ENCODE assay signal across 9 mouse cellular contexts in genomic region chr15:99715361-99715865, GRCm38 (mm10). TPM values are rescaled to one million over a fixed set of nuclear protein-coding genes. Genes with fewer than 3 reads are reported as not detected.
A peak's percentile ranks its signal among the peaks of the same experiment; 100 is the strongest.
DNase-seq lines count a peak whose midpoint lies in the region; ATAC-seq and TF ChIP-seq lines count a peak whose summit lies in the region.
"Had no signal": no experiment of that assay in that cellular context is flagged by ENCODE, and none has a peak within 500 bp of the region (broad histone marks: within the 10 kb centered on the region; RNA-seq: fewer than 3 reads in every experiment).

No protein-coding gene starts in this region.

- DNase-seq in kidney, adult 2 months, result no peak
- no peak for DNase-seq in kidney, adult 8-10 months
- peak; percentile 57 to 65 for DNase-seq in left cerebral cortex, adult 2 months (ENCODE audit: extremely low spot score in 1 of 2, low spot score in 2 of 2)
- no peak for DNase-seq in thymus, adult 2 months
- DNase-seq in kidney, postnatal 36 days, result no peak
- no peak for DNase-seq in retina, postnatal 1 day

- H3K4me3 ChIP-seq in kidney, adult 2 months (ENCODE audit: insufficient read depth, low read depth, low read length), result no peak overlapping the region
- no peak overlapping the region for H3K4me3 ChIP-seq in left cerebral cortex, adult 2 months
- H3K4me3 ChIP-seq in olfactory bulb, adult 2 months (ENCODE audit: insufficient read depth, low read depth, low read length), result no peak overlapping the region
- no peak overlapping the region for H3K4me3 ChIP-seq in thymus, adult 2 months (ENCODE audit: control insufficient read depth, insufficient read depth, low read length)

- no peaks in the 10 kb centered on the region for H3K27me3 ChIP-seq in kidney, adult 2 months (replicated peaks; ENCODE audit: control insufficient read depth, insufficient read depth, low read length)
- no peaks in the 10 kb centered on the region for H3K27me3 ChIP-seq in thymus, adult 2 months (ENCODE audit: control insufficient read depth, insufficient read depth, low read length)

- TF ChIP-seq POLR2A in kidney, adult 2 months (IDR thresholded peaks at IDR 0.05; ENCODE audit: low read depth, low read length), result no peak
- no peak for TF ChIP-seq POLR2A in olfactory bulb, adult 2 months (IDR thresholded peaks at IDR 0.05; ENCODE audit: insufficient read depth, low read depth, low read length)
- TF ChIP-seq POLR2A in thymus, adult 2 months (IDR thresholded peaks at IDR 0.05; ENCODE audit: control insufficient read depth, extremely low read depth, insufficient read depth, low read length, poor library complexity), result no peak

- peak overlapping the region; percentile 15; the same call in 1 of the 2 replicates for H3K27ac ChIP-seq in kidney, adult 2 months (ENCODE audit: insufficient read depth, low read depth, low read length)
- H3K27ac ChIP-seq in left cerebral cortex, adult 2 months, result peak overlapping the region; percentile 92
- H3K27ac ChIP-seq in olfactory bulb, adult 2 months (ENCODE audit: insufficient read depth, low read depth, low read length), result peak overlapping the region; percentile 95
- no peak overlapping the region for H3K27ac ChIP-seq in thymus, adult 2 months (ENCODE audit: control insufficient read depth, insufficient read depth, low read length)

- ATAC-seq in common myeloid progenitor, adult 5-6 weeks (replicated peaks; ENCODE audit: low read depth, poor library complexity, severe bottlenecking), result peak; percentile 45; the same call in 1 of the 2 replicates

- WGBS in kidney, adult 2 months, result 55% methylated on average over 13 of the region's 13 CpGs
- 13% methylated on average over 13 of the region's 13 CpGs for WGBS in olfactory bulb, adult 2 months
- 93% methylated on average over 13 of the region's 13 CpGs for WGBS in thymus, adult 2 months

- no peaks in the 10 kb centered on the region; the same call in 1 of the 2 replicates for H3K36me3 ChIP-seq in kidney, adult 2 months (ENCODE audit: control insufficient read depth, insufficient read depth, low read length)
- H3K36me3 ChIP-seq in thymus, adult 2 months (ENCODE audit: control insufficient read depth, insufficient read depth, low read length), result peaks cover 24% of the 10 kb centered on the region

- intact Hi-C loops in left cerebral cortex, adult 2 months (cut with DNase I), result no loop called here

- TF ChIP-seq CTCF in kidney, adult 2 months (conservative IDR thresholded peaks at IDR 0.05; ENCODE audit: insufficient read depth, insufficient read length, low read depth, low read length), result no peak
- no peak for TF ChIP-seq CTCF in left cerebral cortex, adult 2 months (IDR thresholded peaks at IDR 0.05)
- TF ChIP-seq CTCF in olfactory bulb, adult 2 months (IDR thresholded peaks at IDR 0.05; ENCODE audit: insufficient read depth, low read depth, low read length), result no peak
- no peak for TF ChIP-seq CTCF in thymus, adult 2 months (IDR thresholded peaks at IDR 0.05; ENCODE audit: borderline replicate concordance, control insufficient read depth, extremely low read depth, insufficient read depth, low read length, poor library complexity)

- peaks cover 22% of the 10 kb centered on the region for H3K4me1 ChIP-seq in kidney, adult 2 months (ENCODE audit: control insufficient read depth, insufficient read depth, low read length)
- peaks cover 82% of the 10 kb centered on the region for H3K4me1 ChIP-seq in olfactory bulb, adult 2 months (ENCODE audit: control insufficient read depth, insufficient read depth, low read length)
- peaks cover 6% of the 10 kb centered on the region for H3K4me1 ChIP-seq in thymus, adult 2 months (replicated peaks; ENCODE audit: control insufficient read depth, insufficient read depth, low read length)

RNA-seq across cellular contexts. Expression of gene Gpd1, which starts 1.9 kb away (rescaled TPM):
- polyA plus RNA-seq in kidney, adult 2 months (2012; rRNA removed), result 427 and 506 TPM in 2 replicates
- total RNA-seq in common myeloid progenitor, adult 5-6 weeks (2017), result 0.46 and 0.82 TPM in 2 replicates
- 100 to 1,000 TPM in 1 of 2 experiments, 10 to 100 TPM in 1; 90.7 to 100 TPM for total RNA-seq in left cerebral cortex, adult 2 months (2021)
- polyA plus RNA-seq in olfactory bulb, adult 2 months (2012; ENCODE audit: insufficient read depth, insufficient read length, low replicate concordance, missing spikeins), result not detected in 2 replicates
- polyA plus RNA-seq in thymus, adult 2 months (2012; rRNA removed), result 108 and 187 TPM in 2 replicates

RNA-seq across cellular contexts. Expression of gene Cox14, which starts 10.0 kb away (rescaled TPM):
- 263 and 269 TPM in 2 replicates for polyA plus RNA-seq in kidney, adult 2 months (2012; rRNA removed)
- 31.2 and 49.0 TPM in 2 replicates for total RNA-seq in common myeloid progenitor, adult 5-6 weeks (2017)
- 100 to 1,000 TPM; 113 to 123 TPM for total RNA-seq in left cerebral cortex, adult 2 months (2021)
- not detected in 2 replicates for polyA plus RNA-seq in olfactory bulb, adult 2 months (2012; ENCODE audit: insufficient read depth, insufficient read length, low replicate concordance, missing spikeins)
- polyA plus RNA-seq in thymus, adult 2 months (2012; rRNA removed), result 227 and 284 TPM in 2 replicates

RNA-seq across cellular contexts. Expression of gene Gm17349, which starts 10.1 kb away (rescaled TPM):
- 0.58 TPM in 1 of 2 replicates, not detected in the other for polyA plus RNA-seq in kidney, adult 2 months (2012; rRNA removed)
- not detected in 2 replicates for total RNA-seq in common myeloid progenitor, adult 5-6 weeks (2017)
- total RNA-seq in left cerebral cortex, adult 2 months (2021), result 10 to 100 TPM in 1 of 2 experiments, 1 to 10 TPM in 1; 5.3 to 11.7 TPM
- not detected in 2 replicates for polyA plus RNA-seq in olfactory bulb, adult 2 months (2012; ENCODE audit: insufficient read depth, insufficient read length, low replicate concordance, missing spikeins)
- not detected in 2 replicates for polyA plus RNA-seq in thymus, adult 2 months (2012; rRNA removed)
- polyA plus RNA-seq: heart, embryonic 16.5 days had no signal

RNA-seq across cellular contexts. Expression of gene Smarcd1, which starts 13.5 kb away (rescaled TPM):
- 27.7 and 29.5 TPM in 2 replicates for polyA plus RNA-seq in kidney, adult 2 months (2012; rRNA removed)
- 27.9 and 34.0 TPM in 2 replicates for total RNA-seq in common myeloid progenitor, adult 5-6 weeks (2017)
- 100 to 1,000 TPM; 157 to 163 TPM for total RNA-seq in left cerebral cortex, adult 2 months (2021)
- 510 TPM in 1 of 2 replicates, not detected in the other for polyA plus RNA-seq in olfactory bulb, adult 2 months (2012; ENCODE audit: insufficient read depth, insufficient read length, low replicate concordance, missing spikeins)
- polyA plus RNA-seq in thymus, adult 2 months (2012; rRNA removed), result 106 and 111 TPM in 2 replicates

RNA-seq across cellular contexts. Expression of gene Asic1, which starts 45.2 kb away (rescaled TPM):
- polyA plus RNA-seq in kidney, adult 2 months (2012; rRNA removed), result 0.34 and 0.37 TPM in 2 replicates
- total RNA-seq in common myeloid progenitor, adult 5-6 weeks (2017), result not detected in 2 replicates
- total RNA-seq in left cerebral cortex, adult 2 months (2021), result 10 to 100 TPM; 66.7 to 81.0 TPM
- not detected in 2 replicates for polyA plus RNA-seq in olfactory bulb, adult 2 months (2012; ENCODE audit: insufficient read depth, insufficient read length, low replicate concordance, missing spikeins)
- 0.13 and 0.19 TPM in 2 replicates for polyA plus RNA-seq in thymus, adult 2 months (2012; rRNA removed)

Comparison
In these comparisons a context has a peak if more than half of its experiments do, and no peak if none do; other contexts are left out.
1. DNase-seq: peak in left cerebral cortex, adult 2 months (2 of 2); none in kidney, adult 2 months (single experiment), kidney, adult 8-10 months (0 of 2), thymus, adult 2 months (single experiment), kidney, postnatal 36 days (0 of 2) and retina, postnatal 1 day (single experiment).
2. RNA of gene Gpd1, which starts 1.9 kb away (polyA plus RNA-seq): 427 to 506 TPM in kidney, adult 2 months and 108 to 187 TPM in thymus, adult 2 months; not detected in olfactory bulb, adult 2 months; every median in the first group is over 100 times any median in the second.
3. RNA of gene Cox14, which starts 10.0 kb away (polyA plus RNA-seq): 227 to 284 TPM in thymus, adult 2 months and 263 to 269 TPM in kidney, adult 2 months; not detected in olfactory bulb, adult 2 months; every median in the first group is over 100 times any median in the second.